ENCODE assay signal across 9 mouse cellular contexts in the genomic region with DNA sequence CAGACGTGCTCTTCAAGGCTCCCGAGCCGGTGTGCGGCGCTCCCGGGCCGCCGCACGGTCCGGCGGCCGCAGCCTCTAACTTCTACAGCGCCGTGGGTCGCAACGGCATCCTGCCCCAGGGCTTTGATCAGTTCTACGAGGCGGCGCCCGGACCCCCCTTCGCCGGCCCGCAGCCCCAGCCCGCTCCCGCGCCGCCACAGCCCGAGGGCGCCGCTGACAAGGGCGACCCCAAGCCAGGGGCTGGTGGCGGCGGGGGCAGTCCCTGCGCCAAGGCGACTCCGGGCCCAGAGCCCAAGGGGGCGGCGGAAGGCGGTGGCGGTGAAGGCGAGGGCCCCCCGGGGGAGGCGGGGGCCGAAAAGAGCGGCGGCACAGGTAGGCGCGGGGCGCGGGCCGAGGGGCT. TPM values are rescaled to one million over a fixed set of nuclear protein-coding genes. Genes with fewer than 3 reads are reported as not detected.
DNase-seq lines count a peak whose midpoint lies in the region; ATAC-seq and TF ChIP-seq lines count a peak whose summit lies in the region.
"Had no signal": no experiment of that assay in that cellular context is flagged by ENCODE, and none has a peak within 500 bp of the region (broad histone marks: within the 10 kb centered on the region; RNA-seq: fewer than 3 reads in every experiment).

No protein-coding gene starts in this region.

- no peak for TF ChIP-seq CTCF in embryonic fibroblast, embryonic 13.5 days (IDR thresholded peaks at IDR 0.05; ENCODE audit: borderline replicate concordance, insufficient read depth, low read length)
- no peak for TF ChIP-seq CTCF in intestine, postnatal 0 days (IDR thresholded peaks at IDR 0.05; ENCODE audit: low read depth)

- peak overlapping the region; percentile 88 for H3K9ac ChIP-seq in kidney, embryonic 15.5 days
- no peak overlapping the region for H3K9ac ChIP-seq in intestine, postnatal 0 days (ENCODE audit: low read depth, low read length)

- H3K4me1 ChIP-seq in kidney, embryonic 15.5 days = peaks cover 49% of the 10 kb centered on the region
- no peaks in the 10 kb centered on the region for H3K4me1 ChIP-seq in embryonic fibroblast, embryonic 13.5 days (ENCODE audit: control insufficient read depth, insufficient read depth, low read length)
- no peaks in the 10 kb centered on the region for H3K4me1 ChIP-seq in intestine, postnatal 0 days (replicated peaks; ENCODE audit: control insufficient read depth, insufficient read depth, low read length)

- ATAC-seq in kidney, embryonic 15.5 days (replicated peaks; ENCODE audit: low FRiP score) = no peak
- ATAC-seq in intestine, postnatal 0 days = no peak
- ATAC-seq in frontal cortex, adult (ENCODE audit: low TSS enrichment) = no peak

- no peaks in the 10 kb centered on the region for H3K36me3 ChIP-seq in kidney, embryonic 15.5 days
- H3K36me3 ChIP-seq in intestine, postnatal 0 days (ENCODE audit: control insufficient read depth, insufficient read depth) = no peaks in the 10 kb centered on the region

- no peak for DNase-seq in kidney, adult 9 months
- DNase-seq in neural tube, embryonic 10.5 days (ENCODE audit: extremely low spot score, low spot score) = peak; percentile 66
- DNase-seq in left cerebral cortex, adult 11 months (ENCODE audit: low spot score) = no peak
- DNase-seq in testis, postnatal 14 days (ENCODE audit: low spot score) = no peak

- peak overlapping the region; percentile 66 for H3K4me3 ChIP-seq in kidney, embryonic 15.5 days (replicated peaks)
- peak overlapping the region; percentile 8; the same call in 1 of the 2 replicates for H3K4me3 ChIP-seq in embryonic fibroblast, embryonic 13.5 days (ENCODE audit: insufficient read depth, low read length)
- H3K4me3 ChIP-seq in intestine, postnatal 0 days (ENCODE audit: low read depth, low read length) = peak overlapping the region; percentile 40
- H3K4me3 ChIP-seq: myocyte had no signal

- no peaks in the 10 kb centered on the region for H3K9me3 ChIP-seq in kidney, embryonic 15.5 days (replicated peaks)
- H3K9me3 ChIP-seq in intestine, postnatal 0 days (ENCODE audit: control insufficient read depth) = no peaks in the 10 kb centered on the region

- no peak for TF ChIP-seq POLR2A in embryonic fibroblast, embryonic 13.5 days (IDR thresholded peaks at IDR 0.05; ENCODE audit: low read depth, low read length)

- H3K27me3 ChIP-seq in kidney, embryonic 15.5 days = peaks cover 52% of the 10 kb centered on the region
- H3K27me3 ChIP-seq in intestine, postnatal 0 days (replicated peaks; ENCODE audit: control insufficient read depth, insufficient read depth, low read length) = peaks cover 99% of the 10 kb centered on the region

- under 1% methylated on average over 51 of the region's 51 CpGs for WGBS in kidney, embryonic 15.5 days
- under 1% methylated on average over 48 of the region's 51 CpGs for WGBS in intestine, postnatal 0 days

- peak overlapping the region; percentile 68 for H3K4me2 ChIP-seq in kidney, embryonic 15.5 days
- peak overlapping the region; percentile 60 for H3K4me2 ChIP-seq in intestine, postnatal 0 days (replicated peaks; ENCODE audit: low read depth)

- H3K27ac ChIP-seq in kidney, embryonic 15.5 days = peak overlapping the region; percentile 96
- no peak overlapping the region for H3K27ac ChIP-seq in embryonic fibroblast, embryonic 13.5 days (ENCODE audit: insufficient read depth, low read length)
- H3K27ac ChIP-seq in intestine, postnatal 0 days (ENCODE audit: low read depth, low read length) = no peak overlapping the region; the same call in 1 of the 2 replicates

RNA-seq across cellular contexts. Expression of a gene that starts 3.4 kb away (rescaled TPM):
- polyA plus RNA-seq in kidney, embryonic 15.5 days (2015; fragmentation: Nextera tagmentation; extraction: Ambion mirVana) = 25.1 and 26.3 TPM in 2 replicates
- 2.8 and 3.8 TPM in 2 replicates for polyA plus RNA-seq in embryonic fibroblast, embryonic 13.5 days (2011; ENCODE audit: insufficient read length, low read depth, missing spikeins)
- 0.64 TPM in 1 of 2 replicates, not detected in the other for polyA plus RNA-seq in intestine, postnatal 0 days (2015; fragmentation: Nextera tagmentation; extraction: Ambion mirVana)
- polyA plus RNA-seq: myocyte had no signal

RNA-seq across cellular contexts. Expression of a gene that starts 8.0 kb away (rescaled TPM):
- 5.4 and 6.4 TPM in 2 replicates for polyA plus RNA-seq in kidney, embryonic 15.5 days (2015; fragmentation: Nextera tagmentation; extraction: Ambion mirVana)
- 2.3 and 3.7 TPM in 2 replicates for polyA plus RNA-seq in embryonic fibroblast, embryonic 13.5 days (2011; ENCODE audit: insufficient read length, low read depth, missing spikeins)
- polyA plus RNA-seq in intestine, postnatal 0 days (2015; fragmentation: Nextera tagmentation; extraction: Ambion mirVana) = 0.12 TPM in 1 of 2 replicates, not detected in the other
- polyA plus RNA-seq: myocyte had no signal

RNA-seq across cellular contexts. Expression of a gene that starts 8.9 kb away (rescaled TPM):
- 33.6 and 36.6 TPM in 2 replicates for polyA plus RNA-seq in kidney, embryonic 15.5 days (2015; fragmentation: Nextera tagmentation; extraction: Ambion mirVana)
- 3.7 and 4.4 TPM in 2 replicates for polyA plus RNA-seq in embryonic fibroblast, embryonic 13.5 days (2011; ENCODE audit: insufficient read length, low read depth, missing spikeins)
- 0.10 and 1.6 TPM in 2 replicates for polyA plus RNA-seq in intestine, postnatal 0 days (2015; fragmentation: Nextera tagmentation; extraction: Ambion mirVana)
- polyA plus RNA-seq: myocyte had no signal

RNA-seq across cellular contexts. Expression of a gene that starts 14.7 kb away (rescaled TPM):
- 0.23 and 0.95 TPM in 2 replicates for polyA plus RNA-seq in kidney, embryonic 15.5 days (2015; fragmentation: Nextera tagmentation; extraction: Ambion mirVana)
- polyA plus RNA-seq in embryonic fibroblast, embryonic 13.5 days (2011; ENCODE audit: insufficient read length, low read depth, missing spikeins) = 17.0 and 20.1 TPM in 2 replicates
- not detected in 2 replicates for polyA plus RNA-seq in intestine, postnatal 0 days (2015; fragmentation: Nextera tagmentation; extraction: Ambion mirVana)
- polyA plus RNA-seq: myocyte had no signal

RNA-seq across cellular contexts. Expression of a gene that starts 14.7 kb away (rescaled TPM):
- polyA plus RNA-seq in kidney, embryonic 15.5 days (2015; fragmentation: Nextera tagmentation; extraction: Ambion mirVana) = 38.1 and 40.7 TPM in 2 replicates
- 2.1 and 3.5 TPM in 2 replicates for polyA plus RNA-seq in embryonic fibroblast, embryonic 13.5 days (2011; ENCODE audit: insufficient read length, low read depth, missing spikeins)
- polyA plus RNA-seq in intestine, postnatal 0 days (2015; fragmentation: Nextera tagmentation; extraction: Ambion mirVana) = 0.64 and 1.6 TPM in 2 replicates
- polyA plus RNA-seq: myocyte had no signal

Comparison
In these comparisons a context has a peak if more than half of its experiments do, and no peak if none do; other contexts are left out.
1. H3K4me3 ChIP-seq: peak in every context shown above with its lines; median percentile 66 in kidney, embryonic 15.5 days; 40 in intestine, postnatal 0 days; 8 in embryonic fibroblast, embryonic 13.5 days.